Mouse (Mus musculus) kidney, postnatal 0 days (tissue): ENCODE measurements around the gene Ttc7b. TPM values are rescaled to one million over a fixed set of nuclear protein-coding genes. Genes with fewer than 3 reads are reported as not detected.
A peak's percentile ranks its signal among the peaks of the same experiment; 100 is the strongest.

Experiments used
- ATAC-seq: fragments of 200-750 bp; cut with Nextera tagmentation; replicated peaks from 2 replicates; pipeline ENCODE4 v1.8.0; 2017; ENCODE audit warnings: low read depth, moderate number of reproducible peaks, moderate TSS enrichment, moderate library complexity; ENCODE audit not compliant: low FRiP score
- DNase-seq: peaks from one replicate; pipeline ENCODE4 v3.0.0-alpha.2; 2016; ENCODE audit warnings: low spot score
- H3K27ac ChIP-seq: fragments of 300-500 bp; sonication (generic); 2 replicates; pipeline ENCODE4 v1.5.1; 2014; ENCODE audit warnings: mild to moderate bottlenecking
- H3K27me3 ChIP-seq: fragments of 300-500 bp; sonication (generic); 2 replicates; pipeline ENCODE4 v1.6.1; 2014; ENCODE audit warnings: low read length, mixed read lengths; ENCODE audit not compliant: insufficient read depth
- H3K36me3 ChIP-seq: fragments of 300-500 bp; sonication (generic); 2 replicates; pipeline ENCODE4 v1.6.1; 2014; ENCODE audit warnings: low read length, mixed read lengths; ENCODE audit not compliant: insufficient read depth
- H3K4me1 ChIP-seq: fragments of 300-500 bp; sonication (generic); replicated peaks from 2 replicates; pipeline ENCODE4 v1.6.1; 2014; ENCODE audit warnings: antibody characterized with exemption, low read length, mixed read lengths; ENCODE audit not compliant: insufficient read depth
- H3K4me2 ChIP-seq: fragments of 300-500 bp; sonication (generic); 2 replicates; pipeline ENCODE4 v1.6.1; 2014; ENCODE audit warnings: mild to moderate bottlenecking, low read length, moderate library complexity, mixed read lengths
- H3K4me3 ChIP-seq: fragments of 300-500 bp; sonication (generic); replicated peaks from 2 replicates; pipeline ENCODE4 v1.5.1; 2014; ENCODE audit warnings: low read depth, low read length
- H3K9ac ChIP-seq: fragments of 300-500 bp; sonication (generic); 2 replicates; pipeline ENCODE4 v1.6.1; 2014; ENCODE audit warnings: low read depth, low read length
- H3K9me3 ChIP-seq: fragments of 300-500 bp; sonication (generic); replicated peaks from 2 replicates; pipeline ENCODE4 v1.6.1; 2016; ENCODE audit warnings: low read length, inconsistent platforms, mixed read lengths
- CTCF ChIP-seq: IDR thresholded peaks from 2 replicates; pipeline ENCODE4 v1.5.1; 2016; ENCODE audit warnings: antibody characterized with exemption, low read depth, mild to moderate bottlenecking, moderate library complexity
- WGBS: fragments of 180-500 bp; shearing (Covaris S2); extraction: QIAGEN DNeasy Blood & Tissue Kit; methylation state at CpG from one replicate; pipeline ENCODE4 v1.1.7; 2014; 5-methylcytosine and 5-hydroxymethylcytosine counted together
- polyA plus RNA-seq: library from polyadenylated mRNA; unstranded; fragments of >200 nt; fragmentation: Nextera tagmentation; extraction: Ambion mirVana; gene quantifications from 2 replicates; pipeline ENCODE4 v1.2.1, GENCODE M21; 2015

Ttc7b gene
- polyA plus RNA-seq = 5.0 and 6.1 TPM in 2 replicates

- Histone ChIP-seq H3K27ac (peak within 1 kb of the TSS; percentile 70; the same call in 1 of the 2 replicates), H3K27me3 (no peaks in the 10 kb centered on the region), H3K9ac (peak within 1 kb of the TSS; percentile 98), H3K4me3 (peak within 1 kb of the TSS; percentile 84), H3K4me1 (peaks cover 15% of the 10 kb centered on the region; the same call in 1 of the 2 replicates), H3K4me2 (peak within 1 kb of the TSS; percentile 74), H3K9me3 (no peaks in the 10 kb centered on the region), H3K36me3 (no peaks in the 10 kb centered on the region)
- peak; percentile 75 for ATAC-seq
- 3% methylated on average over 20 of the region's 42 CpGs for WGBS
- DNase-seq = peak; percentile 67
- TF ChIP-seq CTCF = peak; percentile 45
These were observed at the start of gene Ttc7b for GRCm38 (mm10) chr12:100520794-100521186. Gene Ttc7b, minus strand, starts transcription at chr12:100520826.

- WGBS = 76% methylated on average over 7 of the region's 7 CpGs
- no peaks in the 10 kb centered on the region for H3K9me3 ChIP-seq
- no peak overlapping the region for H3K9ac ChIP-seq
- no peak overlapping the region for H3K4me2 ChIP-seq
- no peak overlapping the region for H3K4me3 ChIP-seq
- no peaks in the 10 kb centered on the region for H3K27me3 ChIP-seq
- no peak for DNase-seq
- H3K4me1 ChIP-seq = no peaks in the 10 kb centered on the region
- no peaks in the 10 kb centered on the region for H3K36me3 ChIP-seq
- no peak overlapping the region for H3K27ac ChIP-seq
- no peak for ATAC-seq
- TF ChIP-seq CTCF = no peak
These were observed 48.2 kb upstream of the Ttc7b start for GRCm38 (mm10) chr12:100568831-100569230.

- ATAC-seq = no peak
- Histone ChIP-seq H3K36me3 (0 out of 2 replicates have a peak, but pooled peaks cover 3% of the 10 kb centered on the region), H3K9ac (no peak overlapping the region), H3K4me3 (no peak overlapping the region), H3K27ac (no peak overlapping the region), H3K27me3 (no peaks in the 10 kb centered on the region), H3K4me1 (no peaks in the 10 kb centered on the region), H3K9me3 (no peaks in the 10 kb centered on the region), H3K4me2 (no peak overlapping the region)
- no peak for TF ChIP-seq CTCF
- DNase-seq = no peak
- 78% methylated on average over 6 of the region's 6 CpGs for WGBS
These were observed 47.5 kb upstream of the Ttc7b start for GRCm38 (mm10) chr12:100568105-100568504.

- H3K4me3 ChIP-seq = no peak overlapping the region
- H3K27me3 ChIP-seq = no peaks in the 10 kb centered on the region
- no peak overlapping the region for H3K9ac ChIP-seq
- no peak overlapping the region for H3K27ac ChIP-seq
- H3K4me1 ChIP-seq = no peaks in the 10 kb centered on the region
- ATAC-seq = no peak
- 81% methylated on average over 3 of the region's 3 CpGs for WGBS
- no peak for DNase-seq
- H3K4me2 ChIP-seq = no peak overlapping the region
- no peaks in the 10 kb centered on the region for H3K9me3 ChIP-seq
- no peak for TF ChIP-seq CTCF
- 0 out of 2 replicates have a peak, but pooled peaks cover 5% of the 10 kb centered on the region for H3K36me3 ChIP-seq
These were observed 47.0 kb upstream of the Ttc7b start for GRCm38 (mm10) chr12:100567627-100568026.

- no peak for TF ChIP-seq CTCF
- Histone ChIP-seq H3K4me2 (no peak overlapping the region), H3K36me3 (no peaks in the 10 kb centered on the region), H3K27ac (no peak overlapping the region), H3K27me3 (no peaks in the 10 kb centered on the region), H3K4me3 (no peak overlapping the region), H3K4me1 (no peaks in the 10 kb centered on the region), H3K9ac (no peak overlapping the region), H3K9me3 (no peaks in the 10 kb centered on the region)
- ATAC-seq (no peak), DNase-seq (no peak)
- WGBS = 83% methylated on average over 6 of the region's 6 CpGs
These were observed 33.0 kb upstream of the Ttc7b start for GRCm38 (mm10) chr12:100553675-100554074.

GRCm38 (mm10) chr12:100551972-100552371 lies 31.3 kb upstream of the Ttc7b start:
- Histone ChIP-seq H3K27ac (no peak overlapping the region), H3K4me1 (no peaks in the 10 kb centered on the region), H3K4me2 (no peak overlapping the region), H3K9me3 (no peaks in the 10 kb centered on the region), H3K27me3 (no peaks in the 10 kb centered on the region), H3K4me3 (no peak overlapping the region), H3K36me3 (no peaks in the 10 kb centered on the region), H3K9ac (no peak overlapping the region)
- WGBS = 79% methylated on average over 1 of the region's 1 CpGs
- no peak for DNase-seq
- TF ChIP-seq CTCF = no peak
- ATAC-seq = no peak

- Histone ChIP-seq H3K9me3 (no peaks in the 10 kb centered on the region), H3K4me2 (no peak overlapping the region), H3K27ac (no peak overlapping the region), H3K27me3 (no peaks in the 10 kb centered on the region), H3K36me3 (no peaks in the 10 kb centered on the region), H3K4me3 (no peak overlapping the region), H3K4me1 (no peaks in the 10 kb centered on the region), H3K9ac (no peak overlapping the region)
- no peak for DNase-seq
- no peak for TF ChIP-seq CTCF
- 91% methylated on average over 4 of the region's 4 CpGs for WGBS
- no peak for ATAC-seq
These were observed 23.6 kb upstream of the Ttc7b start for GRCm38 (mm10) chr12:100544194-100544567.
